Mouse (Mus musculus) ovary, postnatal 10 days (tissue): Measurements from ENCODE around the gene Zbtb2.

Source experiments
- DNase-seq: peaks from one replicate; pipeline ENCODE4 v3.0.0; 2022; ENCODE audit warnings: low spot score

Zbtb2 gene

DNA sequence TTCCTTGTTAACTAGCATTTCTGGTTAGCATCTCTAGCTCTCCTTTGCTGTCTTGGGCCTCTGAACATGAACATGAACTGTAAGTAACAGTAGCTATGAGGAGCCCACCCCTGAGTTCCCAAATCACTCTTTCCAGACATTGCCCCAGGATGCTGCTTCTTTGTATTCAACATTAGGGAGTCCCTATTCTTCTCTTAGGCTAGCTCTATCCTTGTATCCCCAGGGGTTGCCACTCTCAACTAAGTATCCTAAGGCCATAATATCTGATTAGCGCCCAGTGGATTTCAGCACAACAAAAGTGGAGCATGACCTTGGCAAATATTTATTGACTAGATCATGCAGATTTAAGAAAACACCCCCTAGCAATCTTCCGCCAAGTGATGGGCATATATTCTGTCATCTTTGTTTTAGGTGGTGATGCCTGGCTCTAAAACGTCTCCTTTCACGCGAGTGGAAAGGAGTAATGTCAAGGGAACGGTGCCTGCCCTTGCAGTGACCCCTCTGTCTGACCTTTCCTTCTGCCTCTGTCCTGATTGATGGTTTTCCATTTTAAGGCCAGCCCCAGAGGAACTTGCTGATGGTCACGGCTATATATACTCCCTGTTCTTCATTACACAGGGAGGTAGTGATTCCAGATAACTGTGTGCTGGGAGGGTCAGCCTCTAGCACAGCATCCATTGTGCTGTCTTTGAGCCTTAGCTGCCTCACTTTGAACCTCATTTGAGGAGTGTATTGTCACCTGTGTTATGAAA is 55.5 kb downstream of the Zbtb2 start:
- no peak for DNase-seq

DNA sequence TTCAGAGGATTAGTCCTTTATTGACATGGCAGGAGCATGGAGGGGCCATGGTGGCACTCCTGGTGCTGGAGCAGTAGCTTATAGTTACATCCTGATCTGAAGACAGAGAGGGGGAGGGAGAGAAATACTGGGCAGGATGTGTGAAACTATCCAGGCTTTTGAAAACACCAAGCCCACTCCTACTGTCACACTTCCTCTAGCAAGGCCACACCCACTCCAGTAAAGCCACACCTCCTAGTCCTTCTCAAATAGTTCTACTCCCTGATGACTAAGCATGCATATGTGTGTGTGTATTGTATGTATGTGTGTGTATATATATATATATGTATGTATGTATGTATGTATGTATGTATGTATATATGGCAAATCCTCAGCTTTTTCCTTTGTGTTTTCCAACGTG is 60.2 kb downstream of the Zbtb2 start:
- no peak for DNase-seq

DNA sequence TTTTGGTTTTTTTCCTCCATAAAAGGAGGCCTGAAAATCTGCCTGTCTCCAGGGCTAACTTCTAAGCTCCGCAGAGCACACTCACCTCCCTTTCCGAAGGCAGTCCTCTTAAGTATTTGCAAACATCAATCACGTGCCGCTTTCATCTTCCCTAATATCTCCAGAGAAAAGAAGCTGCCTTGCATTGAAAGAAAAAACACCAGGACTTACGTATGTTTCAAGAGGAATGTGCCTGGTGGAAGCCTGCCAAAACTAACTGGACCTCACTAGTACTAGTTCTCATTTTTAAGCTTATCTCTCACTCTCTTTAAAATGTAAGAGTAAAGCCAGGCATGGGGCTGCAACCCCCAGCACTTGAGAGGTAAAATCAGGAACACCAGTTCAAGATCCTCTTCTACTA is 62.3 kb downstream of the Zbtb2 start:
- no peak for DNase-seq

GRCm38 (mm10) chr10:4323885-4324284 is 64.0 kb downstream of the Zbtb2 start:
- DNase-seq: no peak
